Comparison of ENCODE assay signal across 8 mouse cellular contexts in genomic region chr2:52475854-52476253, GRCm38 (mm10).
"Had no signal": no experiment of that assay in that cellular context is flagged by ENCODE, and none has a peak within 500 bp of the region (broad histone marks: within the 10 kb centered on the region; RNA-seq: fewer than 3 reads in every experiment).

No protein-coding gene starts in this region.

- DNase-seq: kidney, postnatal 25 days; layer of hippocampus, adult 9-11 months; layer of hippocampus, postnatal 36 days; left cerebral cortex, postnatal 4 days; lung, embryonic 14.5 days; lung, postnatal 10 days; retina, postnatal 1 day; thymus, postnatal 36 days had no signal
